Mouse (Mus musculus) megakaryocyte, embryonic 14.5 days (primary cell): ENCODE results near the gene Pptc7. TPM values are rescaled to one million over a fixed set of nuclear protein-coding genes. Genes with fewer than 3 reads are reported as not detected.
A peak's percentile ranks its signal among the peaks of the same experiment; 100 is the strongest.

Experiments
- H3K27me3 ChIP-seq: replicated peaks from 2 replicates; pipeline ENCODE3; 2012; ENCODE audit warnings: inconsistent platforms
- H3K36me3 ChIP-seq: replicated peaks from 2 replicates; pipeline ENCODE3; 2012; ENCODE audit warnings: low read length, inconsistent platforms, mixed read lengths
- H3K4me1 ChIP-seq: 2 replicates; pipeline ENCODE4 v1.6.1; 2012; ENCODE audit warnings: inconsistent platforms
- H3K4me3 ChIP-seq: replicated peaks from 2 replicates; pipeline ENCODE3; 2012; ENCODE audit warnings: moderate library complexity, mild to moderate bottlenecking, inconsistent platforms
- H3K9me3 ChIP-seq: 2 replicates; pipeline ENCODE4 v1.6.1; 2012; ENCODE audit warnings: inconsistent platforms
- FLI1 ChIP-seq: IDR thresholded peaks from 2 replicates; pipeline ENCODE4 v1.6.1; 2012; ENCODE audit warnings: low read length, inconsistent platforms, mixed read lengths
- GATA1 ChIP-seq: IDR thresholded peaks from 3 replicates; pipeline ENCODE4 v1.6.1; 2012; ENCODE audit warnings: mixed read lengths, low read length, inconsistent platforms, borderline replicate concordance
- polyA plus RNA-seq: library from polyadenylated mRNA; stranded (reverse); fragments of >175 nt; gene quantifications from 2 replicates; pipeline ENCODE4 v1.2.3, GENCODE M21; 2012; ENCODE audit warnings: low replicate concordance; ENCODE audit not compliant: insufficient read depth

The Pptc7 gene
- polyA plus RNA-seq, 1 experiment, result 5.0 TPM

- peaks cover 77% of the 10 kb centered on the region for H3K4me1 ChIP-seq
- H3K9me3 ChIP-seq, result no peaks in the 10 kb centered on the region
- H3K36me3 ChIP-seq, result peaks cover 61% of the 10 kb centered on the region
Observed at GRCm38 (mm10) chr5:122295113-122295935, 11.2 kb downstream of the Pptc7 start.

GRCm38 (mm10) chr5:122300071-122300518, 15.9 kb downstream of the Pptc7 start:
- peaks cover 39% of the 10 kb centered on the region for H3K36me3 ChIP-seq
- TF ChIP-seq GATA1 (no peak), FLI1 (no peak)
- no peaks in the 10 kb centered on the region for H3K27me3 ChIP-seq
- H3K4me3 ChIP-seq, result no peak overlapping the region
- H3K4me1 ChIP-seq, result peaks cover 71% of the 10 kb centered on the region
- no peaks in the 10 kb centered on the region for H3K9me3 ChIP-seq

More at GRCm38 (mm10) chr5:122295113-122295935, 11.2 kb downstream of the Pptc7 start:
- no peaks in the 10 kb centered on the region for H3K27me3 ChIP-seq
- TF ChIP-seq FLI1 (no peak), GATA1 (no peak)
- H3K4me3 ChIP-seq, result peak overlapping the region; percentile 14

GRCm38 (mm10) chr5:122302810-122303745, 18.9 kb downstream of the Pptc7 start:
- no peaks in the 10 kb centered on the region for H3K27me3 ChIP-seq
- peaks cover 44% of the 10 kb centered on the region for H3K36me3 ChIP-seq
- TF ChIP-seq GATA1 (no peak), FLI1 (no peak)

GRCm38 (mm10) chr5:122303937-122304336, 19.8 kb downstream of the Pptc7 start:
- Histone ChIP-seq H3K36me3 (peaks cover 48% of the 10 kb centered on the region), H3K4me3 (no peak overlapping the region), H3K4me1 (peaks cover 73% of the 10 kb centered on the region), H3K9me3 (no peaks in the 10 kb centered on the region), H3K27me3 (no peaks in the 10 kb centered on the region)
- TF ChIP-seq FLI1 (no peak), GATA1 (no peak)

More at GRCm38 (mm10) chr5:122302810-122303745, 18.9 kb downstream of the Pptc7 start:
- Histone ChIP-seq H3K4me1 (peaks cover 74% of the 10 kb centered on the region), H3K9me3 (no peaks in the 10 kb centered on the region), H3K4me3 (no peak overlapping the region)

GRCm38 (mm10) chr5:122304541-122304940, 20.4 kb downstream of the Pptc7 start:
- Histone ChIP-seq H3K9me3 (no peaks in the 10 kb centered on the region), H3K4me3 (no peak overlapping the region), H3K4me1 (peaks cover 73% of the 10 kb centered on the region), H3K36me3 (peaks cover 51% of the 10 kb centered on the region), H3K27me3 (no peaks in the 10 kb centered on the region)
- no peak for TF ChIP-seq GATA1
- TF ChIP-seq FLI1, result no peak

- no peaks in the 10 kb centered on the region for H3K9me3 ChIP-seq
- TF ChIP-seq FLI1, result no peak
- no peak for TF ChIP-seq GATA1
- H3K36me3 ChIP-seq, result peaks cover 47% of the 10 kb centered on the region
- H3K4me1 ChIP-seq, result peaks cover 66% of the 10 kb centered on the region
- H3K27me3 ChIP-seq, result no peaks in the 10 kb centered on the region
- H3K4me3 ChIP-seq, result no peak overlapping the region
Observed at GRCm38 (mm10) chr5:122305472-122305871, 21.3 kb downstream of the Pptc7 start.

GRCm38 (mm10) chr5:122306536-122306935, 22.4 kb downstream of the Pptc7 start:
- Histone ChIP-seq H3K4me3 (no peak overlapping the region), H3K4me1 (peaks cover 73% of the 10 kb centered on the region), H3K27me3 (no peaks in the 10 kb centered on the region), H3K9me3 (no peaks in the 10 kb centered on the region), H3K36me3 (peaks cover 54% of the 10 kb centered on the region)
- TF ChIP-seq FLI1, result no peak
- no peak for TF ChIP-seq GATA1

GRCm38 (mm10) chr5:122310699-122311098, 26.5 kb downstream of the Pptc7 start:
- H3K4me3 ChIP-seq, result no peak overlapping the region
- TF ChIP-seq GATA1 (no peak), FLI1 (no peak)
- H3K36me3 ChIP-seq, result peaks cover 80% of the 10 kb centered on the region
- H3K9me3 ChIP-seq, result no peaks in the 10 kb centered on the region
- H3K27me3 ChIP-seq, result no peaks in the 10 kb centered on the region
- H3K4me1 ChIP-seq, result peaks cover 73% of the 10 kb centered on the region

GRCm38 (mm10) chr5:122311692-122312091, 27.5 kb downstream of the Pptc7 start:
- H3K27me3 ChIP-seq, result no peaks in the 10 kb centered on the region
- peaks cover 84% of the 10 kb centered on the region for H3K36me3 ChIP-seq
- TF ChIP-seq GATA1 (no peak), FLI1 (no peak)
- H3K4me3 ChIP-seq, result no peak overlapping the region
- H3K4me1 ChIP-seq, result peaks cover 77% of the 10 kb centered on the region
- no peaks in the 10 kb centered on the region for H3K9me3 ChIP-seq
